Mouse (Mus musculus): ENCODE results near the gene Apba3. TPM values are rescaled to one million over a fixed set of nuclear protein-coding genes. Genes with fewer than 3 reads are reported as not detected.

Gene Apba3
- polyA plus RNA-seq, 1 experiment from 2014 or later = 36.4 TPM

GRCm38 (mm10) chr10:81257158-81258039 lies 9.4 kb upstream of the Apba3 start:
- Histone ChIP-seq H3K36me3 (peaks cover 9% of the 10 kb centered on the region), H3K27ac (no peak overlapping the region), H3K4me2 (replicated peaks) (peak overlapping the region; percentile 71), H3K27me3 (replicated peaks) (peaks cover 67% of the 10 kb centered on the region), H3K4me3 (peak overlapping the region; percentile 39), H3K4me1 (peaks cover 31% of the 10 kb centered on the region), H3K9me3 (0 out of 2 replicates have a peak, but pooled peaks cover 5% of the 10 kb centered on the region), H3K9ac (peak overlapping the region; percentile 52; the same call in 1 of the 2 replicates)
- WGBS = 3% methylated on average over 62 of the region's 62 CpGs
- no peak for ATAC-seq (ENCODE audit: low FRiP score, low read depth)

- H3K9me3 ChIP-seq = 0 out of 2 replicates have a peak, but pooled peaks cover 5% of the 10 kb centered on the region
- H3K4me2 ChIP-seq (replicated peaks) = peak overlapping the region; percentile 12
- H3K4me1 ChIP-seq = peaks cover 23% of the 10 kb centered on the region
- 41% methylated on average over 21 of the region's 21 CpGs for WGBS
- peaks cover 29% of the 10 kb centered on the region for H3K36me3 ChIP-seq
- H3K9ac ChIP-seq = no peak overlapping the region
- no peak overlapping the region for H3K4me3 ChIP-seq
- ATAC-seq (ENCODE audit: low FRiP score, low read depth) = 0 out of 2 replicates have a peak, but pooled peaks have one; percentile 18
- H3K27ac ChIP-seq = no peak overlapping the region
- peaks cover 48% of the 10 kb centered on the region for H3K27me3 ChIP-seq (replicated peaks)
These were observed 7.4 kb upstream of the Apba3 start for GRCm38 (mm10) chr10:81259225-81259884.

GRCm38 (mm10) chr10:81261025-81261424 lies 5.7 kb upstream of the Apba3 start:
- no peak for ATAC-seq (ENCODE audit: low FRiP score, low read depth)
- Histone ChIP-seq H3K4me1 (peaks cover 27% of the 10 kb centered on the region), H3K27me3 (replicated peaks) (peaks cover 41% of the 10 kb centered on the region), H3K4me3 (no peak overlapping the region), H3K9ac (no peak overlapping the region), H3K36me3 (peaks cover 41% of the 10 kb centered on the region), H3K9me3 (0 out of 2 replicates have a peak, but pooled peaks cover 5% of the 10 kb centered on the region), H3K27ac (no peak overlapping the region), H3K4me2 (replicated peaks) (no peak overlapping the region)
- 90% methylated on average over 4 of the region's 4 CpGs for WGBS

- Histone ChIP-seq H3K9ac (peak overlapping the region; percentile 42), H3K36me3 (peaks cover 41% of the 10 kb centered on the region), H3K9me3 (0 out of 2 replicates have a peak, but pooled peaks cover 3% of the 10 kb centered on the region), H3K4me1 (peaks cover 17% of the 10 kb centered on the region), H3K4me2 (replicated peaks) (peak overlapping the region; percentile 66), H3K27me3 (replicated peaks) (no peaks in the 10 kb centered on the region), H3K27ac (no peak overlapping the region), H3K4me3 (no peak overlapping the region)
- 96% methylated on average over 8 of the region's 8 CpGs for WGBS
- no peak for ATAC-seq (ENCODE audit: low FRiP score, low read depth)
These were observed 1.2 kb upstream of the Apba3 start for GRCm38 (mm10) chr10:81265540-81265939.

GRCm38 (mm10) chr10:81268056-81268455 lies 1.3 kb downstream of the Apba3 start:
- H3K4me1 ChIP-seq = peaks cover 17% of the 10 kb centered on the region
- peak; percentile 56; the same call in 1 of the 2 replicates for ATAC-seq (ENCODE audit: low FRiP score, low read depth)
- WGBS = 4% methylated on average over 23 of the region's 23 CpGs
- H3K4me3 ChIP-seq = peak overlapping the region; percentile 54
- no peaks in the 10 kb centered on the region for H3K27me3 ChIP-seq (replicated peaks)
- H3K9ac ChIP-seq = peak overlapping the region; percentile 77
- H3K36me3 ChIP-seq = peaks cover 49% of the 10 kb centered on the region
- H3K27ac ChIP-seq = no peak overlapping the region
- no peaks in the 10 kb centered on the region for H3K9me3 ChIP-seq
- H3K4me2 ChIP-seq (replicated peaks) = peak overlapping the region; percentile 85

- no peak overlapping the region for H3K27ac ChIP-seq
- H3K4me1 ChIP-seq = peaks cover 17% of the 10 kb centered on the region
- H3K36me3 ChIP-seq = peaks cover 49% of the 10 kb centered on the region
- H3K4me3 ChIP-seq = peak overlapping the region; percentile 54
- no peak for ATAC-seq (ENCODE audit: low FRiP score, low read depth)
- H3K4me2 ChIP-seq (replicated peaks) = peak overlapping the region; percentile 85
- H3K9ac ChIP-seq = peak overlapping the region; percentile 77
- WGBS = 83% methylated on average over 16 of the region's 16 CpGs
- H3K27me3 ChIP-seq (replicated peaks) = no peaks in the 10 kb centered on the region
- H3K9me3 ChIP-seq = no peaks in the 10 kb centered on the region
These were observed 2.1 kb downstream of the Apba3 start for GRCm38 (mm10) chr10:81268643-81269412.

- no peak overlapping the region for H3K9ac ChIP-seq
- H3K4me1 ChIP-seq = peaks cover 12% of the 10 kb centered on the region
- H3K36me3 ChIP-seq = peaks cover 33% of the 10 kb centered on the region
- H3K4me2 ChIP-seq (replicated peaks) = no peak overlapping the region
- WGBS = 93% methylated on average over 21 of the region's 21 CpGs
- no peak overlapping the region for H3K27ac ChIP-seq
- no peak for ATAC-seq (ENCODE audit: low FRiP score, low read depth)
- no peaks in the 10 kb centered on the region for H3K27me3 ChIP-seq (replicated peaks)
- no peak overlapping the region for H3K4me3 ChIP-seq
- no peaks in the 10 kb centered on the region for H3K9me3 ChIP-seq
These were observed 5.6 kb downstream of the Apba3 start for GRCm38 (mm10) chr10:81272356-81272755.

GRCm38 (mm10) chr10:81273842-81274241 lies 7.1 kb downstream of the Apba3 start:
- Histone ChIP-seq H3K4me2 (replicated peaks) (no peak overlapping the region), H3K9me3 (no peaks in the 10 kb centered on the region), H3K27me3 (replicated peaks) (no peaks in the 10 kb centered on the region; the same call in 1 of the 2 replicates), H3K27ac (no peak overlapping the region), H3K4me1 (peaks cover 4% of the 10 kb centered on the region), H3K9ac (no peak overlapping the region), H3K36me3 (peaks cover 33% of the 10 kb centered on the region), H3K4me3 (no peak overlapping the region)
- WGBS = 95% methylated on average over 19 of the region's 19 CpGs
- ATAC-seq (ENCODE audit: low FRiP score, low read depth) = no peak

- ATAC-seq (ENCODE audit: low FRiP score, low read depth) = no peak
- Histone ChIP-seq H3K4me3 (no peak overlapping the region), H3K4me2 (replicated peaks) (no peak overlapping the region), H3K9me3 (no peaks in the 10 kb centered on the region), H3K27me3 (replicated peaks) (peaks cover 12% of the 10 kb centered on the region), H3K9ac (no peak overlapping the region), H3K4me1 (peaks cover 7% of the 10 kb centered on the region), H3K27ac (no peak overlapping the region), H3K36me3 (peaks cover 13% of the 10 kb centered on the region)
- WGBS = 80% methylated on average over 22 of the region's 22 CpGs
These were observed 10.9 kb downstream of the Apba3 start for GRCm38 (mm10) chr10:81277676-81278075.

GRCm38 (mm10) chr10:81279496-81279895 lies 12.7 kb downstream of the Apba3 start:
- 25% methylated on average over 10 of the region's 10 CpGs for WGBS
- no peaks in the 10 kb centered on the region for H3K36me3 ChIP-seq
- no peak overlapping the region for H3K9ac ChIP-seq
- no peaks in the 10 kb centered on the region for H3K9me3 ChIP-seq
- H3K4me2 ChIP-seq (replicated peaks) = no peak overlapping the region
- H3K27me3 ChIP-seq (replicated peaks) = peaks cover 30% of the 10 kb centered on the region
- H3K4me3 ChIP-seq = no peak overlapping the region
- H3K4me1 ChIP-seq = peaks cover 7% of the 10 kb centered on the region
- ATAC-seq (ENCODE audit: low FRiP score, low read depth) = no peak
- no peak overlapping the region for H3K27ac ChIP-seq

- Histone ChIP-seq H3K4me2 (replicated peaks) (no peak overlapping the region), H3K4me1 (peaks cover 10% of the 10 kb centered on the region), H3K9me3 (no peaks in the 10 kb centered on the region), H3K27ac (no peak overlapping the region), H3K36me3 (no peaks in the 10 kb centered on the region), H3K9ac (no peak overlapping the region), H3K4me3 (no peak overlapping the region), H3K27me3 (replicated peaks) (peaks cover 41% of the 10 kb centered on the region)
- ATAC-seq (ENCODE audit: low FRiP score, low read depth) = no peak
- WGBS = 49% methylated on average over 6 of the region's 6 CpGs
These were observed 17.4 kb downstream of the Apba3 start for GRCm38 (mm10) chr10:81284189-81284588.

All from neural tube, embryonic 12.5 days (tissue).